Mouse (Mus musculus): ENCODE measurements around the gene Gnat1.

Gnat1 gene

GRCm38 (mm10) chr9:107679501-107679900, at the start of gene Gnat1:
TSS of gene Gnat1 (minus strand) at chr9:107679712.
- DNase-seq = no peak

- DNase-seq = no peak
Observed at GRCm38 (mm10) chr9:107728919-107729670, 49.6 kb upstream of the Gnat1 start.

DNA sequence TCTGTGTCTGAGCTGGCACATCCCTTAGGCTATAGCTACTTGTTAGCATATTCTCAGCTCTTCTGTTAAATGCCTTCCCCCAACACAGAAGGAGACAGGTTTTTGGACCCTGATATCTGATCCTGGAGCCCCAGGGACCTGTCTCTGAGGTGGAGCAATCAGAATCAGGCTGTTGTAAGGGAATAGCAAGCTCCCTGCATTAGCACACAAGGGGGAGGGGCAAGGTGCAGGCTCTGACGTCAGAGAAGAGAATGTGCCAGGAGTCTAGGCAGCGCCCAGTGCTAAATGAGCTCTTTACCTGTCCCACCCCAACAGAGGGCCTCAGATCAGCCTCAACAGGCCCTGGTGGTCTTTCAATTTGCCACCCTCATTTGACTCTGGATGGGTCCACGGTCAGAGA, 47.5 kb upstream of the Gnat1 start:
- no peak for DNase-seq

- DNase-seq = no peak
Observed at GRCm38 (mm10) chr9:107724796-107725195, 45.3 kb upstream of the Gnat1 start.

GRCm38 (mm10) chr9:107723794-107724531, 44.5 kb upstream of the Gnat1 start:
- no peak for DNase-seq

DNA sequence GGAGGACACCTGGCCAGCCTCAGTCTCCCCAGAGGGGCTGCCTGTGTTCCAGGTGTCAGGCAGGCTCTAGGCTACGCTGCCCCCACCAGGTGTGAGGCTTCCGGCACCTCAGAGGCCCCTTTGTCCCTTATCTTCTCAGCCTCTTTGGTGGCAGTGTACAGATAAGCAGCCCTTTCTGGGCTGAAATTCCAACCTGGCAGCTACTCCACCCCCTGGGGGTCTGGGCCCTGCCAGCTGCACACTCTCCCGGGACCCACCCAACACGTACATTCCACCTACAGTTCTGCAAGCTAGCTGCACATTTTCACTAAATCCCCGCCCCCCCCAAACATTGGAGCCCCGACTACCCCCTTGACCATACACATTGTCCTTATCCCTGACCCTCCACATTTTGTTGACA, 43.8 kb upstream of the Gnat1 start:
- DNase-seq = peak; percentile 48

DNA sequence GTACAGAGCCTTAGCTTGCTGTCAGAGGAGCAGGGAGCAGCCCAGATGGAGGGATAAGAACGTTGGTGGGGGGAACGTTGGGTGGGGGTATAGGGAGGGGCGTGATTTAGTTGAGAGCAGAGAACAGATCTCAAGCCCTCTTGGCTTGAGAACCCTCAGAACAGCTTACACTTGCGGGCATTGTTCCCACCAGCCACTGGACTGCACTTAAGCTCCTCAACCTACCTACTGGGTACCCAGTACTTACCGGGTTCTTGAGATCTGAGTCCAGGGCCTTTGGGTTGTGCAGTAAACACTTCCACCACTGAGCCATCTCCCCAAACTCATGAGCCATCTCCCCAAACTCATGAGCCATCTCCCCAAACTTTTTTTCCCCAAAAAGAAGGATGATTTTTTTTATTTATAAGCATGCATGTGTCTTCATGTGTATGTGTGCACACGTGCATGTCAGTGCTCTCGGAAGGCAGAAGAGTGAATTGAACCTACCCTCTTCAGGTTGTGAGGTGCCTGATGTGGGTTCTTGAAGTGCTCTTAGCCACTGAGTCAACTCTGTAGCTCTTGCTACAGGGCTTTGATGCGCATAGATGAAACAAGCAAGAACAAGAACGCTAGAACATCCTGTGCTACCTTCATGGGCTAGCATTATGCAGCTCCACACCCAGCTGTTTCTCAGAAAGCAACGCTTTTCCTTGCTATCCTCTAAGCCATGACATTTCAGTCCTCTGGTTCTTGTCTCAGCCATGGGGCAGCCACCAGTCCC, 39.4 kb upstream of the Gnat1 start:
- no peak for DNase-seq

GRCm38 (mm10) chr9:107716951-107717350, 37.4 kb upstream of the Gnat1 start:
- no peak for DNase-seq

GRCm38 (mm10) chr9:107715632-107716031, 36.1 kb upstream of the Gnat1 start:
- no peak for DNase-seq

- no peak for DNase-seq
Observed at GRCm38 (mm10) chr9:107714221-107714952, 34.9 kb upstream of the Gnat1 start.

DNA sequence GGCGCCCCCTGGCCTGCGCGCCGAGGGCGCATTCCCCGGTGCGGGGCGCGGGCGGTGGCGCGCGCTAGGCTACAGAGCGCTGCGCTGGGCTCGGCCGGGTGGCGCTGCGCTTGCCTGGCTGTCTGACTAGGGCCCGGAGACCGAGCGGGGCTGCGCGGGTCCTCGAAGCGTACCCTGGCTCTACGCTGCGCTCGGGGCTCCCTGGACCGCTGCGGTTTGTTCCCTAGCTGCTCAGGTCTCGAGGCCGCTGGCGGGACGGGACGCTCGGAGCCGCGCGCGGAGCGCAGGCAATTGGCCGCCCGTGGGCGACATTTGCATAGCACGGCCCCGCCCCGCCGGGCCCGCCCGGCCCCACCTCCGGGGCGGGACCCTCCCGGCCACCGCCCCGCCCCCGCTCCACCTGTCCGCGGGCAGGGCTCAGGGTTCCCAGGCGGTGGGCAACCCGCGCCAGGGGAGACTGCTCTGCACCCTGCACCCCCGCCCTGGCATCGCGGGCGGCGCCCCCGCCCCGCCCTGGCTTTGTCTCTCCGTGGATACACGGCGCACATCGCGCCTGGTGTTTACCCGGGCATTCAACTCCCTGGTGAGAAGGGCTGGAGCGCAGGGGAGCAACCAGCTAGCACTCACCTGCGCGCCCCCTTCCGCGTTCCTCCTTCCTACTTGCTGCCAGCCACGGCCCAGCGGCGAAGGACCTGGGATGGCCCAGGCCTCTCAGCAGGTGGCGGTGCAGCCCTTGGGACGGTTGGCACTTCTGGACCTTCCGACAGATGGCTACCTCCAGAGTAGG, 30.4 kb upstream of the Gnat1 start, which contains the start of gene Sema3f:
TSS of gene Sema3f (minus strand) at position 779 of the 787 bp plus-strand sequence.
- DNase-seq = peak; percentile 91

- DNase-seq = peak; percentile 61
Observed at GRCm38 (mm10) chr9:107709096-107709696, 29.7 kb upstream of the Gnat1 start.

DNA sequence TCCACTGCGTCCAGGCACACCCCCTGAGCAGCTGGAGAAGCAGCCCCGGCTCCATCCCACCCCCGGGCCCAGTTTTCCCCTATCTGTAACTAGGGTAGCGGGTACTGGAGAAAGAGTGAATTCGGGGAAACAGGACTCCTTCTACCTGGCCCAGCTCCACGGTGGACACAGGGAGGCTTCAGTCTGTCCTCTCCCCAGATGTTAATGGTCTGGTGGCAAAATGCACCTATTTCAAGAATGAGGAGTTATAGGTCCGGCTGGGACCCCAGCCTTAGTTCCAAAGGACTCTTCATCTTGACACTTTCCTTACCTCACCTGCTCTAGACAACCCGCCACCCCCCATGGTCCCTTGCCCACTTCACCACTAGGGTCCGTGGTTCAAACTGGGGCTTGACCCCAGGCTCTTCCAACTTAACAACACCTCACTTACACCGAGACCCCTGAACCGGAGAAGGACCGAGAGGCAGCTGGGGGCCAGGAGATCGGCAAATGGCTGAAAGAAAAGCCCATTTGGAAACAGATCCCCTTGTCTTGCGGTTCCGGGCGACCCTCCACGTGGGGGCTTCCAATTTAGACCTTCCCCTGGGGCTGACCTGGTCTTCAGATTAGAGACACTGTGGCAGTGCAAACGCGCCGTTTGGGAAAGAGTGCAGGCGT, 29.1 kb upstream of the Gnat1 start:
- no peak for DNase-seq

GRCm38 (mm10) chr9:107707701-107708438, 28.4 kb upstream of the Gnat1 start:
- DNase-seq = no peak

DNA sequence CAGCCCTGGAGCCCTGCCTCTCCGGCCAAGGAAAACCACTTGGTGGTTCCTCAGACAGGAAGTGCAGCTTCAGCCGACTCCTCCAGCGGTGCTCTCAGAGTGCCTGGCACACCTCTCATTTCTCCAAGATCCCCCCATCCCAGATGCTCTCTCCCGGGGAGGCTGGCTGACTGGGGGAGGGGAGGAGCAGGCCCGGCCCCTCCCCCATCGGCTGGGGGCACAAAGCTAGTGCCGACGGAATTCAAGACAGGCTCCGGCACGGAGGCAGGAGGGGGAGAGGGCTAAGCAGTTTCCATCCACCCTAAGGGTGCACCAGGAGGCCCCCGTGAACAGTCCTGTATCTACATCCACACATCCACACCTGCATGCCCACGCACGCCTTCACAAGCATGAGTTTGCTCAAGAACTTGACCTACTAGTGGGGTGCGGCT, 27.3 kb upstream of the Gnat1 start:
- no peak for DNase-seq

DNA sequence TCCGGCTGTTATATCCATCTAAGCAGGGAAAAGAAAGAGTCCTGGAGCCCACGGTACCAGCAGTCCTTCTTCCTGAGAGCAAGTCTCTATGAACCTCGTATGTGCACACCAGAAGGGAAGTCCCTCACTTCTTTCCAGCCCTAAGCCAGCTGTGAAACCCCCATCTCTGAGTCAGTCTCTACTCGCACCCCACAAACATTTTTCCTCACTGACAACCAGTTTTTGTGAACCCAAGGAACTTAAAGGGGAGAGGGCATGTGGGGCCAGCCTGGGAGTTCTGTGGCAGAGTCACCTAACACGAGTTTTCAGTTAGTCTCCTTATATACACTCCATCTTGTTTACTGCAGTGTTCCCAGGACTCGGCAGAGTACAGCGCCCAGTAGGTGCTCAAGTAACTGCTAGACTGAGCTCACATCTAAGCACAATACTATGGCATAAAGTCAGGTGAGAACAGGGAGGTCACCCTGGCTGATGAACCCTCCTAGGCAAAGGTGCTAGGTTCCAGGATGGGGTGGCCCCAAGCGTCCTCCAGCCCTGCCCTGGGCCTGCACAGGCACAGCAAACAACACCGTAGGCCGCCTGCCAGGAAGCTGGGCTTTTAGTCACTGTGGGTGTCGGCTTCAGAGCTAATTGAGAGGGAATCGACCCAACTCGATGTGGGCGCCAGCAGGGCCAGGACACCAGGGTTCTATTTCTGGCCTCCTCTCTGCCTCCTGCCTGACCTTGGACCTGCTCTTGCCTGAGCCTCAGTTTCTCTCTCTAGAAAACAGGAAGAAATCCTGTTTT, 24.0 kb upstream of the Gnat1 start:
- no peak for DNase-seq

DNA sequence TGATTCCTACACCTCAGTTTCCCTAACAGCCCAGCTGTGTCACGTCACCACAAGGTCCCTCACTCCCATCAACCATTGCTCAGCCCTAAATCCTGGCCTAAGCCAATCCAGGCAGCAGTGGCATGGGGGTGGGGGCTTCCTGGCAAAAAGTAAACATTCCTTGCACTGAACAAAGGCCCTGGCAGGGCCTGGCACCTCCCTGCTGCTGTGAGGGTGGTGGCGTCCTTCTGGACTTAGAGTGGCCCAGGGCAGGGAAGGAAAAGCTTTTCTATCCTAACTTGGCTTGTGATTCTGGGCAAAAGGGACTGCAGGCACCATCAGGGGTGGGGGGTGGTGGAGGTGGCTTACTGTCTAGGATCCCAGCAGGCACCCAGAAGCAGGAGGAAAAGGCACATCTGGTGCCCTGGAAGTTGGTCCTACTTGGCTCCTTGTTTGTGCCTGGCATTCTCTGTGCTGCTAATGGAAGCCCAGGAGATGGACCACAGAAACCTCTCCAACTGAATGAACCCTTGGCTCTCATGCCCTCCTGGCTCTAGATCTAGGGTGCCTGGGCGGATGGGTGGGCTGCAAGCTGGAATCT, 23.2 kb upstream of the Gnat1 start:
- no peak for DNase-seq

DNA sequence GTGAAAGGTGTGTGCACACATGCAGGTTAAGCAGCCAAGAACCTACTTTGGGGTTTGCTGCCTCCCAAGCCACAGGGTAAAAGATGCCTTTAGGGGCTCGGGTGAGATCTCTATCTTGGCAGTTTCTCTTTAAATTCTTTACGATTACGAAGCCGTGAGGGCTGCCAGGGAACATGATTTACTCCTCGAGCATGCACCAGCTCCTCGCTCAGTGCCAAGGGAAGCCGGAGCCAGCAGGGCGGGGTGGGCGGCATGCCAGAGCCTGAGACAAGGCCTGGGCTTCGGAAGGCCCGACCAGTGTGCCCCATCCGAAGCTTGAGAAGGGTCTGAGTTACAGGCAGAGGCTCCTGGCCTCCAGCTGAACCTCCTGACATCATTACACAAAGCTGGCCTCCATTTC, 22.1 kb upstream of the Gnat1 start:
- DNase-seq = no peak

DNA sequence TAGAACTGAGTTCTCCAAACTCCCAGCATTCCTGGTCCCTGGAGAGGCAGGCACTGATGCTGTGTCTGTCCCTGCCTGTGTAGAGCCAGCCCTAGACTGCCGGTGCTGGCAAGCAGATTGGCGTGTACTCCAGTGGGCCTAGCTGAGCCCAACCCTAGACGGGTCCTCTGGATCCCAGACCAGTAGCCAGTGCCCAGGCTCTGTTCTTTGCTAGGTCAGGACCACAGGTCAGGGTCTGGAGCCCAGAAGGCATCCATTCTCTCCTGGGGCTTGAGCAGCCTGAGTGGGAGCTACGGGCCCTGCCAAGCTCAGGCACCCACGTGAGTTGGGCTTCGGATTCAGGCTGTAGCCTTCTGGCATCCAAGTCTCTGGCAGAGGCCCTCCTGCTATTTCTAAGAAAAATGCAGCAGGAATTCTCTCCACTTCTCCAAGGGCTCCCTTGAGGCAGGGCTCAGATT, 20.6 kb upstream of the Gnat1 start:
- no peak for DNase-seq
